20 mouse cellular contexts compared by ENCODE assay signal in the genomic region with DNA sequence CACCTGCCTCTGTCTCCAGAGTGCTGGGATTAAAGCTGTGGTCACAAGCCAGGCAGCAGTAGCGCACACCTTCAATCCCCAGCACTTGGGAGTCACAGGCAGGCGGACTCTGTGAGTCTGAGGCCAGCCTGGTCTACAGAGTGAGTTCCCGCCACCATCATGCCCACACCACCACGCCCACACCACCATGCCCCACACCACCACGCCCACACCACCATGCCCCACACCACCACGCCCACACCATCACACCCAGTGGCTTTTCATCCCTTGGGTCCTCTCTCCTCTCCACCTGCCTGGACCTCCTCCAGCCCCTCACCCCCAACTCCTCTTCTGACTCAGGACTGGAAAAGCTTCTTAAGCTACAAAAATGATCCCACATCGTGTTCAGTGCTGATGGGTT. TPM values are rescaled to one million over a fixed set of nuclear protein-coding genes. Genes with fewer than 3 reads are reported as not detected.
DNase-seq lines count a peak whose midpoint lies in the region; ATAC-seq and TF ChIP-seq lines count a peak whose summit lies in the region.
"Had no signal": no experiment of that assay in that cellular context is flagged by ENCODE, and none has a peak within 500 bp of the region (broad histone marks: within the 10 kb centered on the region; RNA-seq: fewer than 3 reads in every experiment).

No protein-coding gene starts in this region.

- H3K9me3 ChIP-seq in liver, embryonic 16.5 days (replicated peaks; ENCODE audit: control insufficient read depth, low read length), result no peaks in the 10 kb centered on the region
- H3K9me3 ChIP-seq in liver, embryonic 12.5 days (replicated peaks), result no peaks in the 10 kb centered on the region
- H3K9me3 ChIP-seq in G1E (replicated peaks), result no peaks in the 10 kb centered on the region
- H3K9me3 ChIP-seq in forebrain, embryonic 10.5 days, result no peaks in the 10 kb centered on the region
- H3K9me3 ChIP-seq: embryonic facial prominence, embryonic 15.5 days; hindbrain, embryonic 12.5 days had no signal

- H3K27me3 ChIP-seq in liver, embryonic 16.5 days (ENCODE audit: control insufficient read depth, insufficient read depth, low read depth, low read length), result no peaks in the 10 kb centered on the region
- H3K27me3 ChIP-seq in liver, embryonic 12.5 days (replicated peaks), result 0 out of 2 replicates have a peak, but pooled peaks cover 3% of the 10 kb centered on the region
- no peaks in the 10 kb centered on the region for H3K27me3 ChIP-seq in G1E (ENCODE audit: insufficient read depth, low read length)
- H3K27me3 ChIP-seq in forebrain, embryonic 10.5 days (ENCODE audit: poor library complexity, severe bottlenecking), result 0 out of 2 replicates have a peak, but pooled peaks cover 3% of the 10 kb centered on the region
- H3K27me3 ChIP-seq: embryonic facial prominence, embryonic 15.5 days; hindbrain, embryonic 12.5 days had no signal

- peak; percentile 15 for DNase-seq in gastrocnemius, adult 2 months
- DNase-seq in gastrocnemius, postnatal 10 days, result no peak
- DNase-seq in G1E (ENCODE audit: low spot score), result no peak
- DNase-seq in forebrain, embryonic 10.5 days (ENCODE audit: extremely low spot score, low spot score), result no peak
- DNase-seq: adrenal gland, adult 2 months; cerebellum, adult 11 months; cerebellum, adult 8-10 months; embryo, embryonic 11 days; heart, postnatal 10 days; heart, postnatal 4 days had no signal

- no peak overlapping the region for H3K27ac ChIP-seq in gastrocnemius, adult 2 months
- H3K27ac ChIP-seq in liver, embryonic 16.5 days (ENCODE audit: low read length), result no peak overlapping the region
- H3K27ac ChIP-seq in liver, embryonic 12.5 days, result no peak overlapping the region
- no peak overlapping the region for H3K27ac ChIP-seq in forebrain, embryonic 10.5 days
- H3K27ac ChIP-seq: embryonic facial prominence, embryonic 15.5 days; hindbrain, embryonic 12.5 days had no signal

- peaks cover 15% of the 10 kb centered on the region for H3K4me1 ChIP-seq in liver, embryonic 16.5 days (ENCODE audit: control insufficient read depth, low read depth, low read length)
- peaks cover 62% of the 10 kb centered on the region for H3K4me1 ChIP-seq in liver, embryonic 12.5 days
- H3K4me1 ChIP-seq in G1E (ENCODE audit: insufficient read depth, low read depth, low read length), result peaks cover 79% of the 10 kb centered on the region
- H3K4me1 ChIP-seq in forebrain, embryonic 10.5 days, result peaks cover 28% of the 10 kb centered on the region

- no peak overlapping the region for H3K4me2 ChIP-seq in liver, embryonic 16.5 days (ENCODE audit: low read depth, low read length)
- no peak overlapping the region for H3K4me2 ChIP-seq in liver, embryonic 12.5 days
- H3K4me2 ChIP-seq: embryonic facial prominence, embryonic 15.5 days; hindbrain, embryonic 12.5 days had no signal

- ATAC-seq in liver, embryonic 16.5 days (ENCODE audit: low read depth), result 0 out of 2 replicates have a peak, but pooled peaks have one; percentile 44
- no peak for ATAC-seq in liver, embryonic 12.5 days
- no peak for ATAC-seq in G1E (ENCODE audit: extremely low read depth, insufficient number of reproducible peaks, low FRiP score, poor library complexity, severe bottlenecking)
- ATAC-seq in megakaryocyte-erythroid progenitor cell, adult 5-6 weeks (replicated peaks; ENCODE audit: low FRiP score, low TSS enrichment, poor library complexity, severe bottlenecking), result 0 out of 2 replicates have a peak, but pooled peaks have one; percentile 31
- ATAC-seq: forebrain, embryonic 14.5 days; hindbrain, embryonic 16.5 days; inflammation-experienced regulatory T-cells, adult 6 months had no signal

- no peak overlapping the region for H3K9ac ChIP-seq in liver, embryonic 16.5 days (ENCODE audit: low read depth, low read length)
- no peak overlapping the region for H3K9ac ChIP-seq in liver, embryonic 12.5 days
- H3K9ac ChIP-seq: embryonic facial prominence, embryonic 15.5 days; hindbrain, embryonic 12.5 days had no signal

- no peak for TF ChIP-seq CTCF in gastrocnemius, adult 2 months (IDR thresholded peaks at IDR 0.05)
- TF ChIP-seq CTCF in G1E (IDR thresholded peaks at IDR 0.05; ENCODE audit: low read depth, low read length), result no peak

- 67% methylated on average over 7 of the region's 7 CpGs for WGBS in liver, embryonic 16.5 days (ENCODE audit: insufficient replicate concordance)
- 59% methylated on average over 7 of the region's 7 CpGs for WGBS in liver, embryonic 12.5 days (ENCODE audit: insufficient replicate concordance)
- WGBS in forebrain, embryonic 10.5 days, result 91% methylated on average over 7 of the region's 7 CpGs

- H3K4me3 ChIP-seq in gastrocnemius, adult 2 months, result no peak overlapping the region
- H3K4me3 ChIP-seq in liver, embryonic 16.5 days (ENCODE audit: low read depth, low read length), result no peak overlapping the region
- no peak overlapping the region for H3K4me3 ChIP-seq in liver, embryonic 12.5 days
- H3K4me3 ChIP-seq in G1E (ENCODE audit: low read depth, low read length), result peak overlapping the region; percentile 20; the same call in 1 of the 2 replicates
- no peak overlapping the region for H3K4me3 ChIP-seq in forebrain, embryonic 10.5 days
- H3K4me3 ChIP-seq: embryonic facial prominence, embryonic 15.5 days; hindbrain, embryonic 12.5 days had no signal

- intact Hi-C loops in gastrocnemius, adult 2 months (cut with DNase I), result no loop called here

- H3K36me3 ChIP-seq in liver, embryonic 16.5 days (ENCODE audit: control insufficient read depth, insufficient read depth), result no peaks in the 10 kb centered on the region
- no peaks in the 10 kb centered on the region for H3K36me3 ChIP-seq in liver, embryonic 12.5 days
- peaks cover 31% of the 10 kb centered on the region for H3K36me3 ChIP-seq in G1E (replicated peaks)
- no peaks in the 10 kb centered on the region for H3K36me3 ChIP-seq in forebrain, embryonic 10.5 days (replicated peaks)
- H3K36me3 ChIP-seq: embryonic facial prominence, embryonic 15.5 days; hindbrain, embryonic 12.5 days had no signal

RNA-seq across cellular contexts. Expression of a gene that starts 4.1 kb away (rescaled TPM):
- total RNA-seq in gastrocnemius, adult 2 months (2021), result not detected
- 1 to 10 TPM; 2.8 to 3.1 TPM for total RNA-seq in gastrocnemius, postnatal 10 days (2021)
- polyA plus RNA-seq in liver, embryonic 16.5 days (2015; fragmentation: Nextera tagmentation; extraction: Ambion mirVana), result 2.2 and 2.6 TPM in 2 replicates
- polyA plus RNA-seq in liver, embryonic 12.5 days (2016; fragmentation: Nextera tagmentation; extraction: Ambion mirVana), result 2.8 and 3.4 TPM in 2 replicates
- total RNA-seq in G1E (2014; fragmentation: Nextera tagmentation), result 35.3 and 35.5 TPM in 2 replicates
- 156 and 206 TPM in 2 replicates for total RNA-seq in G1E (2017)
- polyA plus RNA-seq in G1E (2012), result 90.0 and 101 TPM in 2 replicates
- total RNA-seq in megakaryocyte-erythroid progenitor cell, adult 5-6 weeks (2014; fragmentation: Nextera tagmentation), result 9.4 and 14.7 TPM in 2 replicates
- total RNA-seq in megakaryocyte-erythroid progenitor cell, adult 5-6 weeks (2017), result 4.2 TPM in 1 of 2 replicates, not detected in the other
- polyA plus RNA-seq in forebrain, embryonic 10.5 days (2016; fragmentation: Nextera tagmentation; extraction: Ambion mirVana), result 3.0 and 4.1 TPM in 2 replicates
- total RNA-seq: gastrocnemius, adult 8-10 months; heart, adult 8-10 months had no signal

RNA-seq across cellular contexts. Expression of a gene that starts 14.7 kb away (rescaled TPM):
- not detected for total RNA-seq in gastrocnemius, adult 2 months (2021)
- 1 to 10 TPM; 1.5 to 3.5 TPM for total RNA-seq in gastrocnemius, postnatal 10 days (2021)
- 4.2 and 4.6 TPM in 2 replicates for polyA plus RNA-seq in liver, embryonic 16.5 days (2015; fragmentation: Nextera tagmentation; extraction: Ambion mirVana)
- polyA plus RNA-seq in liver, embryonic 12.5 days (2016; fragmentation: Nextera tagmentation; extraction: Ambion mirVana), result 4.0 and 4.8 TPM in 2 replicates
- 41.7 and 45.5 TPM in 2 replicates for total RNA-seq in G1E (2014; fragmentation: Nextera tagmentation)
- 11.8 and 12.4 TPM in 2 replicates for total RNA-seq in G1E (2017)
- polyA plus RNA-seq in G1E (2012), result 11.3 and 11.5 TPM in 2 replicates
- total RNA-seq in megakaryocyte-erythroid progenitor cell, adult 5-6 weeks (2014; fragmentation: Nextera tagmentation), result 10.0 and 10.6 TPM in 2 replicates
- total RNA-seq in megakaryocyte-erythroid progenitor cell, adult 5-6 weeks (2017), result 2.4 and 3.1 TPM in 2 replicates
- 4.3 and 5.1 TPM in 2 replicates for polyA plus RNA-seq in forebrain, embryonic 10.5 days (2016; fragmentation: Nextera tagmentation; extraction: Ambion mirVana)
- total RNA-seq: gastrocnemius, adult 8-10 months had no signal

RNA-seq across cellular contexts. Expression of a gene that starts 15.5 kb away (rescaled TPM):
- total RNA-seq in gastrocnemius, adult 2 months (2021), result 10 to 100 TPM in 1 of 2 experiments, 1 to 10 TPM in 1; 7.8 to 14.4 TPM
- total RNA-seq in gastrocnemius, postnatal 10 days (2021), result 1 to 10 TPM; 2.0 to 2.5 TPM
- polyA plus RNA-seq in liver, embryonic 16.5 days (2015; fragmentation: Nextera tagmentation; extraction: Ambion mirVana), result 0.09 and 0.13 TPM in 2 replicates
- 0.10 and 0.15 TPM in 2 replicates for polyA plus RNA-seq in liver, embryonic 12.5 days (2016; fragmentation: Nextera tagmentation; extraction: Ambion mirVana)
- total RNA-seq in G1E (2014; fragmentation: Nextera tagmentation) (0.53 and 0.60 TPM in 2 replicates), G1E (2017) (3.5 TPM in 2 replicates)
- 1.5 TPM in 2 replicates for polyA plus RNA-seq in G1E (2012)
- 0.31 and 0.54 TPM in 2 replicates for total RNA-seq in megakaryocyte-erythroid progenitor cell, adult 5-6 weeks (2014; fragmentation: Nextera tagmentation)
- 0.15 and 0.19 TPM in 2 replicates for total RNA-seq in megakaryocyte-erythroid progenitor cell, adult 5-6 weeks (2017)
- polyA plus RNA-seq in forebrain, embryonic 10.5 days (2016; fragmentation: Nextera tagmentation; extraction: Ambion mirVana), result 0.19 and 0.22 TPM in 2 replicates

RNA-seq across cellular contexts. Expression of a gene that starts 17.9 kb away (rescaled TPM):
- total RNA-seq in gastrocnemius, adult 2 months (2021), result 10 to 100 TPM in 1 of 2 experiments, 1 to 10 TPM in 1; 7.2 to 11.3 TPM
- total RNA-seq in gastrocnemius, postnatal 10 days (2021), result 10 to 100 TPM; 39.2 to 50.5 TPM
- polyA plus RNA-seq in liver, embryonic 16.5 days (2015; fragmentation: Nextera tagmentation; extraction: Ambion mirVana), result 112 and 121 TPM in 2 replicates
- 160 and 162 TPM in 2 replicates for polyA plus RNA-seq in liver, embryonic 12.5 days (2016; fragmentation: Nextera tagmentation; extraction: Ambion mirVana)
- total RNA-seq in G1E (2014; fragmentation: Nextera tagmentation) (211 and 218 TPM in 2 replicates), G1E (2017) (562 and 724 TPM in 2 replicates)
- 233 and 258 TPM in 2 replicates for polyA plus RNA-seq in G1E (2012)
- total RNA-seq in megakaryocyte-erythroid progenitor cell, adult 5-6 weeks (2014; fragmentation: Nextera tagmentation), result 126 and 137 TPM in 2 replicates
- 137 and 183 TPM in 2 replicates for total RNA-seq in megakaryocyte-erythroid progenitor cell, adult 5-6 weeks (2017)
- polyA plus RNA-seq in forebrain, embryonic 10.5 days (2016; fragmentation: Nextera tagmentation; extraction: Ambion mirVana), result 174 and 179 TPM in 2 replicates

RNA-seq across cellular contexts. Expression of a gene that starts 27.0 kb away (rescaled TPM):
- total RNA-seq in gastrocnemius, adult 2 months (2021), result 1 to 10 TPM; 6.9 to 9.3 TPM
- total RNA-seq in gastrocnemius, postnatal 10 days (2021), result 10 to 100 TPM; 45.3 to 51.9 TPM
- 16.3 and 18.1 TPM in 2 replicates for polyA plus RNA-seq in liver, embryonic 16.5 days (2015; fragmentation: Nextera tagmentation; extraction: Ambion mirVana)
- polyA plus RNA-seq in liver, embryonic 12.5 days (2016; fragmentation: Nextera tagmentation; extraction: Ambion mirVana), result 49.0 and 49.1 TPM in 2 replicates
- total RNA-seq in G1E (2014; fragmentation: Nextera tagmentation) (52.4 and 70.3 TPM in 2 replicates), G1E (2017) (179 and 180 TPM in 2 replicates)
- polyA plus RNA-seq in G1E (2012), result 242 and 291 TPM in 2 replicates
- total RNA-seq in megakaryocyte-erythroid progenitor cell, adult 5-6 weeks (2014; fragmentation: Nextera tagmentation), result 2.7 and 7.6 TPM in 2 replicates
- total RNA-seq in megakaryocyte-erythroid progenitor cell, adult 5-6 weeks (2017), result 4.6 and 21.4 TPM in 2 replicates
- 414 and 441 TPM in 2 replicates for polyA plus RNA-seq in forebrain, embryonic 10.5 days (2016; fragmentation: Nextera tagmentation; extraction: Ambion mirVana)

Comparison
In these comparisons a context has a peak if more than half of its experiments do, and no peak if none do; other contexts are left out.
1. ATAC-seq: peak in liver, embryonic 16.5 days (single experiment) and megakaryocyte-erythroid progenitor cell, adult 5-6 weeks (single experiment); none in liver, embryonic 12.5 days (single experiment) and G1E (single experiment).